Mouse (Mus musculus) brain, embryonic 14.5 days (tissue): Measurements from ENCODE around the gene Ubxn10. TPM values are rescaled to one million over a fixed set of nuclear protein-coding genes. Genes with fewer than 3 reads are reported as not detected.
A peak's percentile ranks its signal among the peaks of the same experiment; 100 is the strongest.

ENCODE experiments used
- DNase-seq: peaks from one replicate; pipeline ENCODE4 v3.0.0-alpha.2; 2011; ENCODE audit warnings: low read depth
- CTCF ChIP-seq: fragments of 200-500 bp; IDR thresholded peaks from 2 replicates; pipeline ENCODE4 v1.5.1; 2012; ENCODE audit warnings: inconsistent platforms, mild to moderate bottlenecking, moderate library complexity, borderline replicate concordance; ENCODE audit not compliant: insufficient read depth, insufficient read length; ENCODE audit errors: extremely low read depth
- POLR2A ChIP-seq: fragments of 200-500 bp; IDR thresholded peaks from 2 replicates; pipeline ENCODE4 v1.6.1; 2012; ENCODE audit warnings: mild to moderate bottlenecking, inconsistent platforms, borderline replicate concordance; ENCODE audit not compliant: poor library complexity, insufficient read depth, insufficient read length, severe bottlenecking; ENCODE audit errors: extremely low read depth
- polyA plus RNA-seq: library from polyadenylated mRNA; depleted of rRNA; stranded (reverse); fragments of >200 nt; gene quantifications from 2 replicates; pipeline ENCODE4 v1.2.3, GENCODE M21; 2012; rRNA removed

Gene Ubxn10
- polyA plus RNA-seq = 3.8 and 5.3 TPM in 2 replicates

DNA sequence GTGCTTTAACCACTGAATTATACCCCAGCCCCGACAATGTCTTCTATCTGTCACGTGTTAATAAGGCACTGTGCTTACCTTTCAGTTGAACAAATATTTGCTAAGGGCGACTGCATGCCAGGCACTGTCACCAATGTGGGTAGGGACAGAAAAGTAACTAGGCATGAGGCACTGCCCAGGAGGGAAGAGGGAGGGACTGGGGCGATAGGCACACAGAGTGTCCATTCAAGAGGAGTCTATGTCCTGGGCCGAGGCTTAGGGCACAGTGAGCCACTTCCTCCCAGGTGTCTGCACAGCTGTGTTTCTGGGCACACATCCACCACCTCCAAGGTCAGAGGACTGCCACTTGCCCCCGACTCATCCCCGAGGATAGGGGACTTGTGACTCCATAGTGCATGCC, at the start of gene Ubxn10:
Gene Ubxn10 (minus strand): TSS at position 137 of the 400 bp plus-strand sequence.
- TF ChIP-seq POLR2A (no peak), CTCF (no peak)
- no peak for DNase-seq

DNA sequence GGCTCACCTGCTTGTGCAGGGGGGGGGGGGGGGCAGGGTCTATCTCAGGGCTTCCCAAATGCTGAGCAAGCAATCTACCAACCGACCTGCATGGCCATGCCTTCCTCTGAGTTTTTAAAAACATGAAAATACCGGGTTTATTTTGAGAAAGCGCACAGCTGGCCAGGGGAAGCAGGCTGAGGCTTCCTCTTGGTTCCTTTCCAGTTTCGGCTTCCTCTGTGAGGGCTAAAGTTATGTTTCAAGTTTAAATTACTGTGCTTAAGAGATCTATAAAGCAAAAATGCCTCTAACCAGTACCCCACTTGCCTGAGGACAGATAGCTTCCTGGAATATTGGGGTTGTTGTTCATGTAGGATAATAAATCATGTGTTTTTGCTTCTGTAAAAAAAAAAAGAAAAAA, 49.2 kb upstream of the Ubxn10 start:
- no peak for DNase-seq
- TF ChIP-seq CTCF = no peak
- no peak for TF ChIP-seq POLR2A

DNA sequence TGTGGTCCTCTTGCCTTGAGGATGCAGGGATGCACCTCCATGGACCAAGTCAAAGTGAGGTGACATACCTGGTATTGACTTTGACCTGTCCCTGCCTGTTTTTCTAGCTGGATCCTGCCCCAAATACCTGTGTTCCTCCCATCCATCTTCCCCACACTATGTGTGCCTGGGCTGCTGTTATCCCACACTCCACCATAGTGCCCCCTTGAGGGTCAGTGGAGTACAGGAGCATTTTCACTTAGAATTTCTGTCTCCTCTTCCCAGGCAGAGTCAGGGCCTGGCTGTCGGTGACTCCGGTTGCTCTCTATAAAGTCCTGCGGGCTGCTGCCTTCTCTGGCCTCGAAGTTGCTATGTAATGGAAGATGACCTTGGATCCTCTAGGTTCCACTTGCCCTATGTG, 48.8 kb upstream of the Ubxn10 start:
- TF ChIP-seq POLR2A (no peak), CTCF (no peak)
- no peak for DNase-seq

DNA sequence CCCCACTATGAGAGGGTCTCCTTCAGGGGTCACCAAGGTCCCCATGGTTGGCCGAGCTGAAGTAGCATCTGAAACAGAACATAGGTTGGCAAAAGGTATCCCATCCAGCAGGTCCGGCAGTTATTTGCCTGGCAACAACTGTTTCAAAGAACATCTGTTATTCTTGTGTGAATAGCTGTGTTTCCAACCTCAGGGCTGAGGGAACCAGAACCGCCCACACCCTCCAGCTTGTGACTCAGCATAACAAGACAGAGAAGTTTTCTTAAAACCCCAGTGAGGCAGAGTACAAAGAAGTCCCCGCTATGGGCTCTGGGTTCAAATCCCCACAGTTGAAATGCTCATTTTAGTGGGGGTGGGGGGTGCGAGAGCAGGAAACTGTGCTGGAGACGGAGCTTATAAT, 45.1 kb upstream of the Ubxn10 start:
- TF ChIP-seq POLR2A = no peak
- no peak for TF ChIP-seq CTCF
- DNase-seq = no peak

DNA sequence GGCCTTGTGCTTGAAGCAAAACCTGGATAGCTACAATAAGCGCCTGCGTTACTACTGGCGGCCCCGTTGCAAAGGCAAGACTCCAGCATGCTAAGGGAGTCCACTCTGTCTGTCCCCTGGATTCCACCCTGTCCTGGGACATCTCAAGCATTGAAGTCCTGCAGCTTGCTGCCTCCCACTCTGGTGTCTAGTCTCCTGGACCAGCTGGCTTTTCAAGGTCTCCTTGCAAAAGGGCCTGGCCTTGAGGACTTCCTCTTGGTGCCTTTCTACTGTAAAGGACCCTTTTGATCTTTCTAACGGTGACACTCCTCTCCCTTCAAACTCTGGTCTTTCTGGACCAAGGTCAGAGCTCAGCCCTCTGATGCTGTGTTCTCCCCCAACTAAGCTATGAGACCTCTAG, 43.3 kb upstream of the Ubxn10 start:
- DNase-seq = no peak
- TF ChIP-seq CTCF (no peak), POLR2A (no peak)

DNA sequence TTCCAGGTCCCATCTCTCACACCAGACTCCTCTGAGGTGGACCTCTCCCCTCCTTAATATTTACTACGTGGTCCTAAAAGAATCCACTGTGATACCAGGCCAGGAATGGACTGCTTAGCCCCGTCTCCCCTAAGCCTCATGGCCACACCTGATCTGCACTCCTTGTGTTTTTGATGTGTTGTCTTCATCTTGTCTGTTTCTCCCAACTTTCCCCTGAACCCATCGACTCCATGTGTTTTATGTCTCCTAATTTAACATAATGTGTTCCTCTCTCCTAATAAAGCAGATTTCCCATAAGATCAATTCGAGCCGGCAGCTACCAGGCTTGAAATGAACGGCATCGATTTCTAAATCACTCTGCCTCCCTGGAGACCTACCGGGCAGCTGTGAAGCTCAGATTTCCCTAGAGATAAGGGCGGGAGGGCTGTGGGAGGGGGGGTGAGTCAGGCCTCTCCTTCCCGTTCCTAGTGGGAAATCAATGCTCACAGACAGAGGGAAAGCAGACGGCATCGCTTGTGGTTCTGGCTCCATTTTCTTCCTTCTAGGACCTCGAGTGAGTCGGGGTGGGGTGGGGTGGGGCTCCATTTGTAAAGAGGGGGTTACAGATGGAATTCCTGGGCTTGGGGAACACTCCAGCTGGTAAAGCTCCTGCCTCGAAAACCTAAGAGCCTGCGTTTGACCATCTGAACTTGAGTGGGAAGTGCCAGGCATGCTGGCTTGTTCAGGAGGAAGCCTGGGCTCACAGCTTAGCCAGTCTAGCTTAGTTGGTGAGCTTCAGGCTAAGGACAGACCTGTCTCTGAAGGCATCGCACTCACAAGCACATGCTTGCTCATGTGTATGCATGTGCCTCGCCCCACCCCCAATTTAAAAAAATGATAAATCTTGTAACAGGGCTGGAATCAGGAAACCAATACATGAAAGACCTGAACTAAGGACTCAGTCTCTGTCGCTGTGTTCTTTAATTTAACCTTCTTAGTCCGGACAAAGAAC, 40.7 kb upstream of the Ubxn10 start:
- no peak for TF ChIP-seq CTCF
- TF ChIP-seq POLR2A = no peak
- DNase-seq = peak; percentile 55

DNA sequence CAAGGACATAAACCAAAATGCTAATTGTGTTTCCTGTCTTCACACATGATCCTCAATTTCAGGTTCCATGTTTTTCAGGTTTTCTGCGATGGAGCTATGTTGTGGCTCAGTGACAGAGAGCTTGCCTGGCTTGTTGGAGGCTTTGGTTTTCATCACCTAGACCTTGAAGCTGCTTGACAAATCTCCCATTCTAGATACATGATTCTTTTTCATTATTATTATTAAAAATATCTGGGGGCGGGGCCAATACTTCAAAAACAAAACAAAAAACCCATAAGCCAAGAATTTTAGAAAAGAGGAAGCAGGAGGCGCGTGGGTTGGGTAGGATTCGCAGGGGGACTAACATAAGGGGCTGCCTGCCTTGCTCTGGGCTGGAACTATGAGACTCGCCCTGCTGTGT, 38.5 kb upstream of the Ubxn10 start, which contains the start of gene Pla2g2d:
Gene Pla2g2d (plus strand): TSS at position 301 of the 400 bp plus-strand sequence.
- TF ChIP-seq POLR2A (no peak), CTCF (no peak)
- no peak for DNase-seq

DNA sequence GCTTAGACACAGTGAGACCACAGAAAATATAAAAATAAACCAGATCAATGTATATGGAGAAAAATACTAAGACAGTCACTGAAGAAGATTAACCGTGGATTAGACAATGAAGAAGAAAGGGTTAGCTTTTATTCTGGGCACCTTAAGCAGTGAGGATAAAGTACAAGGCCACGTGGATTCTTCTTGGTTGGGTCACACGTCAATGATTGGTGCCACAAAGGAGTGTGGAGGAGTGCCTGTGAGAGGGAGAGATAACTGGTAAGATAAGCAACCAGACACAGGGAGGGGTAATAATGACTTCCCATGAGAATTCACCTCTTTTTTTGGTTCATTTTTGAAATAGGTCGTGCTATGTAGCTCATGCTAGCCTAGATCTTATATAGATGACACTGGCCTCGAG, 35.4 kb upstream of the Ubxn10 start:
- TF ChIP-seq POLR2A (no peak), CTCF (no peak)
- DNase-seq = no peak

DNA sequence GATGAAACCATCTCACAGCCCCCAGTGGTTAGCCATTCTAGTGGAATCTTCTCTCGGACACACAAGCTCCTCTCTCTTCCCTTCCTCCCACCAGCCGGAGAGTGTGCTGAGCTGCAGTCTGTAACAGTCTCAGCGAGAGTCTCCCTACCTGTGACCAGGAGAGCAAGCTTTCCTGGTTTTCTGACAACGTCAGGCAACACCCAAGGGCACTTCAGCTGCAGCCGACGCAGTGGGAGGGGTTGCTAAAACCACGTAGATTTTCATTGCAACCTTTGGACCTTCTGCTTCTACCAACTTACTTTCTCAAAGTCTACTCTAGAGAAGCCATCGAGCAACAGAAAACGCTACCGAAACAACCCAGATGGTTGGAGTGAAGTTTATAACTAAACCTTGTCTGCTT, 35.0 kb upstream of the Ubxn10 start:
- TF ChIP-seq CTCF (no peak), POLR2A (no peak)
- no peak for DNase-seq

DNA sequence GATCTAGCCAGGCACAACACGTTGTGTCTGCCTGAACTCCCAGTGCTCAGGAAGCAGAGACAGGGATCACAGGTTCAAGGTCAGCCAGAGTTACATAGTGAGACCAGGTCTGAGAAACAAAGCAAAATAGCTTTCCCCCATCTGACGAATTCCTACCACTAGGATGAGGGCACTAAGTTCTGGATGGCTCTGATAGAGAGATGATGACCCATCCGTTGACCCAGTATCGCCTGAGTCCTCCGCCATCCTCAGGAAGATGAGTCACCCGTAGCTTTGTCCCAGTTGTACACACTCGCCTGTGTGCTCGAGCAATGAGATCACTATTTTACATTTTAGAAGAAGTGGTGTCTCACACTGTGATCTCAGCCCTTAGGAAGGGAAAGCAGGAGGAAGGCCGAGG, 25.3 kb upstream of the Ubxn10 start:
- TF ChIP-seq POLR2A = no peak
- TF ChIP-seq CTCF = no peak

DNA sequence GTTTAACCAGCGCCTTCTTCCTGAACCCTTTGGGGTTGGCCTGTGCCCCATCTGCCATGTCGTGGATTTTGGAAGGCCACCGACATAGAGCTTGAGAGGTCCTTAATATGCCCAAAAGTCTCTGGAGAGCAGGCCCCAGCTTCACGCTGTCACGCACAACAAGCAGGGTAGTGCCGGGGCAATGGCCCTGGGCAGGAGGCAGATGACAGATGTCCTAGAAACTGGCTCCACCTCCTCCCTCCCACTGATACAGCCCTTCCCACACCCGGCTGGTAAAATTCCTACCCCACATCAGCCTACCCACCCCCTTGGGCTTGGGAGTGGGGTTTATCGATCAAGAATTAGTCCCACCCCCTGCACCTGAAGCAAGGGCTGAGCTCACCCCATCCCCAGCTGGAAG, 20.4 kb upstream of the Ubxn10 start, which contains the start of gene Pla2g2f:
Gene Pla2g2f (minus strand): TSS at position 211 of the 400 bp plus-strand sequence.
- TF ChIP-seq POLR2A = no peak
- no peak for TF ChIP-seq CTCF

More for the DNA sequence above, 25.3 kb upstream of the Ubxn10 start:
- no peak for DNase-seq

More for the DNA sequence above, 20.4 kb upstream of the Ubxn10 start, which contains the start of gene Pla2g2f:
- no peak for DNase-seq
